Mouse (Mus musculus) CH12.LX (cell line): ENCODE measurements around the gene Polr2b. TPM values are rescaled to one million over a fixed set of nuclear protein-coding genes. Genes with fewer than 3 reads are reported as not detected.
A peak's percentile ranks its signal among the peaks of the same experiment; 100 is the strongest.

Source experiments
- DNase-seq: peaks from one replicate; pipeline ENCODE4 v3.0.0-alpha.2; 2013; ENCODE audit errors: extremely low read depth
- H3K27ac ChIP-seq: 2 replicates; pipeline ENCODE4 v1.5.1; 2012; ENCODE audit warnings: low read depth, mild to moderate bottlenecking, control low read depth, moderate library complexity; ENCODE audit not compliant: insufficient read depth
- H3K27me3 ChIP-seq: replicated peaks from 2 replicates; pipeline ENCODE3; 2012; ENCODE audit warnings: inconsistent platforms
- H3K36me3 ChIP-seq, 2 experiments: replicated peaks in 1 of 2; 2 replicates each; pipeline versions ENCODE3 to v1.6.1; 2012; ENCODE audit warnings: inconsistent platforms in 1 of 2, low read length in 1 of 2, mild to moderate bottlenecking in 1 of 2, mixed read lengths in 1 of 2, moderate library complexity in 1 of 2; ENCODE audit not compliant: control insufficient read depth in 1 of 2, insufficient read depth in 1 of 2
- H3K4me1 ChIP-seq, 2 experiments: 2 replicates each; pipeline ENCODE4 v1.6.1; 2012; ENCODE audit warnings: inconsistent platforms in 1 of 2, moderate library complexity in 1 of 2; ENCODE audit not compliant: insufficient read depth in 2 of 2, control insufficient read depth in 1 of 2
- H3K4me2 ChIP-seq: 2 replicates; pipeline ENCODE4 v1.6.1; 2012; ENCODE audit warnings: low read depth, mild to moderate bottlenecking, control low read depth; ENCODE audit not compliant: poor library complexity, insufficient read depth, severe bottlenecking
- H3K4me3 ChIP-seq, 3 experiments: fragments of 150-350 bp in 1 of 3; sonication (generic) in 1 of 3; replicated peaks in 1 of 3; 2 replicates each; pipeline versions ENCODE3 to v1.5.1; 2011 to 2012; ENCODE audit warnings: low read depth in 2 of 3, low read length in 2 of 3, mild to moderate bottlenecking in 2 of 3, moderate library complexity in 2 of 3, control low read depth in 1 of 3, improper control_type of control experiment in 1 of 3, inconsistent platforms in 1 of 3, mixed read lengths in 1 of 3; ENCODE audit not compliant: poor library complexity in 1 of 3
- H3K79me2 ChIP-seq: replicated peaks from 2 replicates; pipeline ENCODE4 v1.6.1; 2012; ENCODE audit warnings: mild to moderate bottlenecking, moderate library complexity; ENCODE audit not compliant: control insufficient read depth, poor library complexity, insufficient read depth, severe bottlenecking; ENCODE audit errors: extremely low read depth
- H3K9ac ChIP-seq: 2 replicates; pipeline ENCODE4 v1.6.1; 2012; ENCODE audit warnings: low read depth, mild to moderate bottlenecking, control low read depth, moderate library complexity; ENCODE audit not compliant: insufficient read depth
- H3K9me3 ChIP-seq: replicated peaks from 2 replicates; pipeline ENCODE3; 2012; ENCODE audit warnings: low read length, inconsistent platforms, mixed read lengths
- BHLHE40 ChIP-seq: IDR thresholded peaks from 2 replicates; pipeline ENCODE4 v1.6.1; 2011; ENCODE audit warnings: mild to moderate bottlenecking, low read depth, low read length, improper control_type of control experiment
- CHD1 ChIP-seq: IDR thresholded peaks from 2 replicates; pipeline ENCODE4 v1.6.1; 2012; ENCODE audit warnings: low read depth, low read length, improper control_type of control experiment, inconsistent platforms
- CHD2 ChIP-seq: IDR thresholded peaks from 2 replicates; pipeline ENCODE4 v1.6.1; 2011; ENCODE audit warnings: low read length, improper control_type of control experiment
- CTCF ChIP-seq, 2 experiments: IDR thresholded peaks in 1 of 2; conservative IDR thresholded peaks in 1 of 2; 2 replicates each; pipeline ENCODE4 v1.5.1; 2011 to 2012; ENCODE audit warnings: low read depth in 2 of 2, low read length in 2 of 2, improper control_type of control experiment in 1 of 2, inconsistent platforms in 1 of 2, mild to moderate bottlenecking in 1 of 2, moderate library complexity in 1 of 2
- E2F4 ChIP-seq: IDR thresholded peaks from 2 replicates; pipeline ENCODE4 v1.6.1; 2011; ENCODE audit warnings: low read depth, low read length, improper control_type of control experiment; ENCODE audit not compliant: insufficient replicate concordance
- ELF1 ChIP-seq: IDR thresholded peaks from 2 replicates; pipeline ENCODE4 v1.6.1; 2014; ENCODE audit warnings: low read depth, mild to moderate bottlenecking, inconsistent platforms, low read length, improper control_type of control experiment
- EP300 ChIP-seq: IDR thresholded peaks from 2 replicates; pipeline ENCODE4 v1.6.1; 2011; ENCODE audit warnings: low read length, improper control_type of control experiment
- HCFC1 ChIP-seq: IDR thresholded peaks from 2 replicates; pipeline ENCODE4 v1.6.1; 2012; ENCODE audit warnings: low read depth, mild to moderate bottlenecking, inconsistent platforms, low read length, improper control_type of control experiment
- IRF4 ChIP-seq: IDR thresholded peaks from 2 replicates; pipeline ENCODE4 v1.6.1; 2014; ENCODE audit warnings: low read depth, mild to moderate bottlenecking, inconsistent platforms, low read length, improper control_type of control experiment
- JUN ChIP-seq: IDR thresholded peaks from 2 replicates; pipeline ENCODE4 v1.6.1; 2011; ENCODE audit warnings: low read depth, mild to moderate bottlenecking, low read length, improper control_type of control experiment, moderate library complexity; ENCODE audit not compliant: insufficient read depth
- JUND ChIP-seq: conservative IDR thresholded peaks from 2 replicates; pipeline ENCODE4 v1.6.1; 2011; ENCODE audit warnings: low read depth, low read length, improper control_type of control experiment
- MAFK ChIP-seq: IDR thresholded peaks from 2 replicates; pipeline ENCODE4 v1.6.1; 2011; ENCODE audit warnings: low read length, improper control_type of control experiment; ENCODE audit not compliant: insufficient replicate concordance
- MAX ChIP-seq: IDR thresholded peaks from 2 replicates; pipeline ENCODE4 v1.6.1; 2011; ENCODE audit warnings: low read length, improper control_type of control experiment
- MAZ ChIP-seq: IDR thresholded peaks from 2 replicates; pipeline ENCODE4 v1.6.1; 2012; ENCODE audit warnings: low read depth, mild to moderate bottlenecking, inconsistent platforms, low read length, improper control_type of control experiment, moderate library complexity
- MEF2A ChIP-seq: IDR thresholded peaks from 2 replicates; pipeline ENCODE4 v1.6.1; 2014; ENCODE audit warnings: low read depth, mild to moderate bottlenecking, inconsistent platforms, low read length, improper control_type of control experiment, borderline replicate concordance
- MXI1 ChIP-seq: IDR thresholded peaks from 2 replicates; pipeline ENCODE4 v1.6.1; 2011; ENCODE audit warnings: mild to moderate bottlenecking, low read depth, low read length, improper control_type of control experiment
- NELFE ChIP-seq: IDR thresholded peaks from 2 replicates; pipeline ENCODE4 v1.6.1; 2011; ENCODE audit warnings: low read depth, low read length, improper control_type of control experiment
- PAX5 ChIP-seq: IDR thresholded peaks from 2 replicates; pipeline ENCODE4 v1.6.1; 2012; ENCODE audit warnings: low read length, inconsistent platforms, mixed read lengths
- POLR2A ChIP-seq: IDR thresholded peaks from 2 replicates; pipeline ENCODE4 v1.6.1; 2011; ENCODE audit warnings: low read depth, mild to moderate bottlenecking, improper control_type of control experiment, low read length
- RAD21 ChIP-seq: IDR thresholded peaks from 2 replicates; pipeline ENCODE4 v1.6.1; 2011; ENCODE audit warnings: low read depth, mild to moderate bottlenecking, low read length, improper control_type of control experiment, moderate library complexity
- RCOR1 ChIP-seq: conservative IDR thresholded peaks from 2 replicates; pipeline ENCODE4 v1.6.1; 2012; ENCODE audit warnings: low read depth, mild to moderate bottlenecking, inconsistent platforms, low read length, improper control_type of control experiment
- SIN3A ChIP-seq: IDR thresholded peaks from 2 replicates; pipeline ENCODE4 v1.6.1; 2012; ENCODE audit warnings: low read length, improper control_type of control experiment, inconsistent platforms
- SMC3 ChIP-seq: IDR thresholded peaks from 2 replicates; pipeline ENCODE4 v1.6.1; 2011; ENCODE audit warnings: low read depth, low read length, improper control_type of control experiment
- TBP ChIP-seq: conservative IDR thresholded peaks from 2 replicates; pipeline ENCODE4 v1.6.1; 2011; ENCODE audit warnings: low read depth, low read length, improper control_type of control experiment
- TCF12 ChIP-seq: IDR thresholded peaks from 2 replicates; pipeline ENCODE4 v1.6.1; 2014; ENCODE audit warnings: low read depth, mild to moderate bottlenecking, inconsistent platforms, low read length, improper control_type of control experiment
- UBTF ChIP-seq: IDR thresholded peaks from 2 replicates; pipeline ENCODE4 v1.6.1; 2012; ENCODE audit warnings: low read depth, mild to moderate bottlenecking, inconsistent platforms, low read length, improper control_type of control experiment, moderate library complexity
- USF1 ChIP-seq: IDR thresholded peaks from 2 replicates; pipeline ENCODE4 v1.6.1; 2014; ENCODE audit warnings: low read depth, mild to moderate bottlenecking, inconsistent platforms, low read length, improper control_type of control experiment
- ZKSCAN1 ChIP-seq: IDR thresholded peaks from 2 replicates; pipeline ENCODE4 v1.6.1; 2012; ENCODE audit warnings: low read depth, inconsistent platforms, low read length, improper control_type of control experiment, borderline replicate concordance
- ZNF384 ChIP-seq: IDR thresholded peaks from 2 replicates; pipeline ENCODE4 v1.6.1; 2012; ENCODE audit warnings: low read depth, low read length, improper control_type of control experiment, inconsistent platforms
- dilution Hi-C: fragments of 300-500 bp; cut with MboI; formaldehyde crosslinking; loops from 2 replicates; pipeline ENCODE4 v1.14.3; 2020; ENCODE audit warnings: low sequenced_read_pairs; ENCODE audit not compliant: extremely low pct_unique_long_range_greater_than_20kb, extremely low pct_ligation_motif_present
- in situ Hi-C: fragments of 300-500 bp; cut with MboI; formaldehyde crosslinking; loops from 3 replicates; pipeline ENCODE4 v1.14.3; 2019; ENCODE audit warnings: low sequenced_read_pairs, low pct_ligation_motif_present, low pct_unique_long_range_greater_than_20kb, mixed read lengths
- polyA plus RNA-seq: library from polyadenylated mRNA; unstranded; fragments of >175 nt; gene quantifications from 2 replicates; pipeline ENCODE4 v1.2.1, GENCODE M21; 2012; ENCODE audit warnings: low read depth; ENCODE audit not compliant: insufficient read length
- total RNA-seq, 2 experiments: library from RNA; depleted of rRNA; stranded (reverse); fragments of 300-350 nt in 1 of 2; fragments of >200 nt in 1 of 2; gene quantifications; 2 replicates each; pipeline ENCODE4 v1.2.3; 2012 to 2014

The Polr2b gene
- total and polyA plus RNA-seq, 3 experiments, result 88.0 to 133 (median 119) TPM

GRCm38 (mm10) chr5:77355307-77356265 is 45.6 kb downstream of the Polr2b start:
- no peaks in the 10 kb centered on the region for H3K27me3 ChIP-seq
- TF ChIP-seq ZNF384 (peak; percentile 79), MAX (no peak), MAFK (no peak), PAX5 (no peak), MEF2A (no peak), JUND (no peak; the same call in 1 of the 2 replicates), POLR2A (no peak), RAD21 (no peak), TBP (no peak), JUN (no peak), MAZ (no peak), IRF4 (peak; percentile 55), CTCF (conservative IDR thresholded peaks at IDR 0.05 in 1 of 2, IDR thresholded peaks at IDR 0.05 in 1 of 2; ENCODE audit: low read depth in 2 of 2, low read length in 2 of 2) (no peak), SIN3A (0 out of 2 replicates have a peak, but pooled peaks have one; percentile 20), EP300 (peak; percentile 66; the same call in 1 of the 2 replicates), SMC3 (no peak), USF1 (no peak), CHD1 (no peak), RCOR1 (no peak), TCF12 (no peak), NELFE (no peak), BHLHE40 (no peak), ZKSCAN1 (no peak), CHD2 (no peak), E2F4 (no peak), ELF1 (no peak), MXI1 (0 out of 2 replicates have a peak, but pooled peaks have one; percentile 3), HCFC1 (no peak), UBTF (no peak)
- 0 out of 2 replicates have a peak overlapping the region, but pooled peaks have one; percentile 9 for H3K9ac ChIP-seq
- peaks cover 0 to 8% of the 10 kb centered on the region in 2 experiments for H3K36me3 ChIP-seq
- H3K27ac ChIP-seq, result no peak overlapping the region; the same call in 1 of the 2 replicates
- no peaks in the 10 kb centered on the region for H3K79me2 ChIP-seq
- no peak for DNase-seq
- peak overlapping the region; percentile 18 for H3K4me2 ChIP-seq
- H3K4me1 ChIP-seq, result peaks cover 10 to 31% of the 10 kb centered on the region in 2 experiments
- in situ Hi-C loops (loop anchor here (25.0 kb wide), 1 partner anchor 432 kb away; no protein-coding TSS in a partner anchor), dilution Hi-C loops (no loop called here)
- H3K4me3 ChIP-seq, result peak overlapping the region in 1 of 3 experiments; percentile 6
- H3K9me3 ChIP-seq, result no peaks in the 10 kb centered on the region
